Mouse (Mus musculus) brain, embryonic 14.5 days (tissue): ENCODE measurements at regions not wholly inside any gene's neighbourhood (a gene's known extent, or its start where the extent isn't known, plus 50 kb on each side); places are given as distances from the start of the nearest gene placed in this dataset.

ENCODE experiments used
- CTCF ChIP-seq: fragments of 200-500 bp; IDR thresholded peaks from 2 replicates; pipeline ENCODE4 v1.5.1; 2012; ENCODE audit warnings: inconsistent platforms, mild to moderate bottlenecking, moderate library complexity, borderline replicate concordance; ENCODE audit not compliant: insufficient read depth, insufficient read length; ENCODE audit errors: extremely low read depth
- POLR2A ChIP-seq: fragments of 200-500 bp; IDR thresholded peaks from 2 replicates; pipeline ENCODE4 v1.6.1; 2012; ENCODE audit warnings: mild to moderate bottlenecking, inconsistent platforms, borderline replicate concordance; ENCODE audit not compliant: poor library complexity, insufficient read depth, insufficient read length, severe bottlenecking; ENCODE audit errors: extremely low read depth

DNA sequence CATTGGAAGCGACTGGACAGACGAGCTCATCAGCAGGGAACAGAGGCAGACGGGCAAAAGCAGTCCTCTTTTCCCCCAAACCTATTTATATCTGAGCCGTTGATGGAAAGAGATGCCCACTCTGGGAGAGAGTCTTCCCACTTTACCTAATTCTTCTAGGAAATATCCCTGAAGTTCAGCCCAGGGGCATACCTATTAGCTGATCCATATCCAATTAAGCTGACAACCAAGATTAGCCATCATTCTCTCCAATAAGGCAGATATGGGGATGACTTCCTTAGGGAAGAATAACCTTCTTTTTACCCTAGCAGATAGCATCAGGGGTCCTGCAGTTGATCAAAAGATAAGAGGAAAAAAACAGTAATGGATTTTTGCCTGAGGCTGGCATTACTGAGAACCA, 78.2 kb upstream of the Spaca1 start:
- TF ChIP-seq POLR2A (no peak), CTCF (no peak)
